Mouse (Mus musculus) small intestine, adult 2 months (tissue): ENCODE results near the gene Scamp2.

Experiments
- CTCF ChIP-seq: fragments of 200-500 bp; IDR thresholded peaks from 2 replicates; pipeline ENCODE4 v1.5.1; 2012; ENCODE audit warnings: low read depth, mild to moderate bottlenecking, control low read depth, inconsistent platforms, low read length, moderate library complexity, mixed read lengths; ENCODE audit not compliant: insufficient replicate concordance, insufficient read length; ENCODE audit errors: extremely low read depth
- POLR2A ChIP-seq: fragments of 200-500 bp; IDR thresholded peaks from 2 replicates; pipeline ENCODE4 v1.6.1; 2012; ENCODE audit warnings: low read depth, mild to moderate bottlenecking, control low read depth, inconsistent platforms, low read length, moderate library complexity

- no peak for TF ChIP-seq CTCF
- no peak for TF ChIP-seq POLR2A
Observed at GRCm38 (mm10) chr9:57600620-57601352, 40.0 kb downstream of the Scamp2 start.
